Mouse (Mus musculus) neural tube, embryonic 15.5 days (tissue): ENCODE data around the gene Zfp13. TPM values are rescaled to one million over a fixed set of nuclear protein-coding genes. Genes with fewer than 3 reads are reported as not detected.

Source experiments
- ATAC-seq: fragments of 200-750 bp; cut with Nextera tagmentation; 2 replicates; pipeline ENCODE4 v1.8.0; 2017; ENCODE audit warnings: mild to moderate bottlenecking, moderate TSS enrichment, moderate library complexity; ENCODE audit not compliant: low FRiP score
- H3K27ac ChIP-seq: fragments of 300-500 bp; sonication (generic); replicated peaks from 2 replicates; pipeline ENCODE4 v1.5.1; 2015; ENCODE audit warnings: mild to moderate bottlenecking, inconsistent platforms
- H3K27me3 ChIP-seq: fragments of 300-500 bp; sonication (generic); replicated peaks from 2 replicates; pipeline ENCODE4 v1.6.1; 2015; ENCODE audit warnings: inconsistent platforms
- H3K36me3 ChIP-seq: fragments of 300-500 bp; sonication (generic); 2 replicates; pipeline ENCODE4 v1.6.1; 2015; ENCODE audit warnings: inconsistent platforms
- H3K4me1 ChIP-seq: fragments of 300-500 bp; sonication (generic); 2 replicates; pipeline ENCODE4 v1.6.1; 2015; ENCODE audit warnings: inconsistent platforms
- H3K4me2 ChIP-seq: fragments of 300-500 bp; sonication (generic); 2 replicates; pipeline ENCODE4 v1.6.1; 2015; ENCODE audit warnings: inconsistent platforms, mild to moderate bottlenecking, moderate library complexity
- H3K4me3 ChIP-seq: fragments of 300-500 bp; sonication (generic); replicated peaks from 2 replicates; pipeline ENCODE4 v1.5.1; 2015; ENCODE audit warnings: mild to moderate bottlenecking, inconsistent platforms
- H3K9ac ChIP-seq: fragments of 300-500 bp; sonication (generic); replicated peaks from 2 replicates; pipeline ENCODE4 v1.6.1; 2015; ENCODE audit warnings: mild to moderate bottlenecking, inconsistent platforms
- H3K9me3 ChIP-seq: fragments of 300-500 bp; sonication (generic); replicated peaks from 2 replicates; pipeline ENCODE4 v1.6.1; 2016; ENCODE audit warnings: inconsistent platforms
- WGBS: fragments of 180-500 bp; shearing (Covaris S2); methylation state at CpG from one replicate; pipeline ENCODE4 v1.1.7; 2015; ENCODE audit warnings: mixed read lengths; 5-methylcytosine and 5-hydroxymethylcytosine counted together
- polyA plus RNA-seq: library from polyadenylated mRNA; unstranded; fragments of >200 nt; fragmentation: Nextera tagmentation; extraction: Ambion mirVana; gene quantifications from 2 replicates; pipeline ENCODE4 v1.2.1, GENCODE M21; 2015

Zfp13 gene
- polyA plus RNA-seq, 1 experiment from 2014 or later, result 24.9 TPM

GRCm38 (mm10) chr17:23559767-23560166 lies 39.5 kb downstream of the Zfp13 start:
- Histone ChIP-seq H3K9me3 (no peaks in the 10 kb centered on the region), H3K4me1 (peaks cover 12% of the 10 kb centered on the region), H3K4me3 (no peak overlapping the region), H3K27me3 (no peaks in the 10 kb centered on the region), H3K27ac (no peak overlapping the region), H3K36me3 (peaks cover 61% of the 10 kb centered on the region), H3K9ac (no peak overlapping the region), H3K4me2 (no peak overlapping the region)
- ATAC-seq, result no peak
- 62% methylated on average over 11 of the region's 11 CpGs for WGBS

- peaks cover 54% of the 10 kb centered on the region for H3K36me3 ChIP-seq
- WGBS, result 85% methylated on average over 7 of the region's 7 CpGs
These were observed 43.9 kb downstream of the Zfp13 start for GRCm38 (mm10) chr17:23555243-23555916.

GRCm38 (mm10) chr17:23554321-23554720 lies 45.0 kb downstream of the Zfp13 start:
- Histone ChIP-seq H3K9ac (no peak overlapping the region), H3K4me2 (no peak overlapping the region), H3K27ac (no peak overlapping the region), H3K9me3 (no peaks in the 10 kb centered on the region), H3K36me3 (peaks cover 45% of the 10 kb centered on the region), H3K4me3 (no peak overlapping the region), H3K4me1 (peaks cover 18% of the 10 kb centered on the region), H3K27me3 (no peaks in the 10 kb centered on the region)
- ATAC-seq, result no peak

More at GRCm38 (mm10) chr17:23555243-23555916, 43.9 kb downstream of the Zfp13 start:
- Histone ChIP-seq H3K9me3 (no peaks in the 10 kb centered on the region), H3K9ac (no peak overlapping the region), H3K4me3 (no peak overlapping the region), H3K4me1 (peaks cover 12% of the 10 kb centered on the region), H3K27me3 (no peaks in the 10 kb centered on the region), H3K27ac (no peak overlapping the region), H3K4me2 (no peak overlapping the region)
- no peak for ATAC-seq

DNA sequence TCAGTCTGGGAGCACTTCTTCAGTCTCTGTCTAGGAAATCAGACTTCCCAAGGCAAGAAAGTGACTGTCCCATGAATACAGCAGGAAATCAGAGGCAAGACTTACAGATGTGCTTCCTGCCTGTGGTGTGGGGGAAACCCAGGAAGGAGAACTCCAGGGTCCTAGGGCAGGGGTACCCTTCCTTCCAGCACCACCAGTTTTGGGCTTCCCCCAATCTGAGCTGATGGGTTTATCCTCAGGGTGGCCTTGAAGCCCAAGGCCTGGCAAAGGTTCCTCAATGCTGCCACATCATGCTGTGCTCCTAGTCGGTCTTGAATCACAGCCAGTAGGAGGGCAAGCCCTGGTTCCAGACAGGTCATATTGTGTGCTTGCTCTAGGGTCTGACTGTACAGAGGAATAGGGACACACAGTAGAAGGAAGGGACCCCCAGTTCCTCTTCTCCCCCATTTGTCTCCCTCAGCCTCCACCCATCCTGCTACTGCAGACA lies 45.6 kb downstream of the Zfp13 start:
- H3K9me3 ChIP-seq, result no peaks in the 10 kb centered on the region
- H3K9ac ChIP-seq, result no peak overlapping the region
- no peak overlapping the region for H3K27ac ChIP-seq
- no peak overlapping the region for H3K4me2 ChIP-seq
- peaks cover 20% of the 10 kb centered on the region for H3K4me1 ChIP-seq
- H3K27me3 ChIP-seq, result no peaks in the 10 kb centered on the region
- H3K4me3 ChIP-seq, result no peak overlapping the region
- 80% methylated on average over 1 of the region's 1 CpGs for WGBS
- H3K36me3 ChIP-seq, result peaks cover 39% of the 10 kb centered on the region
- ATAC-seq, result no peak

DNA sequence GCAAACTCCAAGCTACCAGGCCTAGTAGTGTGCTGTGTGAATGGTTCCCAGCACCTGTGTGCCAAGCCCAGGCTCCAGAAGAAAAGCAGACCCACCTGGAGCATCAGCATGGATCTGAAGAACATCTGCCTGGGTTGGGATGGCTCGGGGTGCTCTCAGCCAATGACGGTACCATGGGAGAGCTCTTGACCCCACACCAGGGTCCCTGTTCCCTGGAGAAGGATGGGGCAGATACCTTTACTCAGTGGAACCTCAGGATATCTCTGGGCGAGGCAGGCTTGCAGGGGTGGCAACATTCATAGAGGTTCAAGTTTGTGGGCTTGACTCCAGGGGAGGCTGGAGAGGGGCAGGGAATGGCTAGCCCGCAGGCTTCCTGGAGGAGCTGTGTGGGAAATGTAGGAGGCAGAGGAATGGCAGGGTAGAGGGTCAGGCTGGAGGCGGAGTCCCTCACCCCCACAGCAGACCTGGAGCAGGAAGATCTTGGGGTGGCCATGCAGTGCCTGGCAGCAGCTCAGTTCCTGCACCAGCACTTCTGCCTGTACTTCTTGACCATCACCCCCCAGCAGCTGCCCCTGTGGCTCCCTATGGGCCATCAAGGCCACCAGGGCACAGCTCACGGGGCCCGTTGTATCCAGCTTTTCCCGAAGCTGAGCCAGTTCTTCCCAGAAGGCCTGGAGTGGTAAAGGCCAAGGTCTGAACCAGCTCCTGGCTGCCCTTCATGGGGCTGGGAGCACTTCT lies 46.2 kb downstream of the Zfp13 start:
- no peak overlapping the region for H3K4me2 ChIP-seq
- peaks cover 33% of the 10 kb centered on the region for H3K36me3 ChIP-seq
- peaks cover 20% of the 10 kb centered on the region for H3K4me1 ChIP-seq
- H3K27ac ChIP-seq, result no peak overlapping the region
- H3K4me3 ChIP-seq, result no peak overlapping the region
- H3K27me3 ChIP-seq, result no peaks in the 10 kb centered on the region
- no peak overlapping the region for H3K9ac ChIP-seq
- WGBS, result 92% methylated on average over 8 of the region's 8 CpGs
- no peaks in the 10 kb centered on the region for H3K9me3 ChIP-seq
- no peak for ATAC-seq

- WGBS, result 60% methylated on average over 5 of the region's 5 CpGs
- no peak overlapping the region for H3K9ac ChIP-seq
- no peaks in the 10 kb centered on the region for H3K27me3 ChIP-seq
- H3K4me2 ChIP-seq, result peak overlapping the region; percentile 71
- no peak overlapping the region for H3K27ac ChIP-seq
- peaks cover 22% of the 10 kb centered on the region for H3K36me3 ChIP-seq
- no peaks in the 10 kb centered on the region for H3K9me3 ChIP-seq
- peaks cover 20% of the 10 kb centered on the region for H3K4me1 ChIP-seq
- ATAC-seq, result no peak
- H3K4me3 ChIP-seq, result no peak overlapping the region
These were observed 47.3 kb downstream of the Zfp13 start for GRCm38 (mm10) chr17:23551963-23552362.

- H3K9ac ChIP-seq, result peak overlapping the region; percentile 53
- H3K9me3 ChIP-seq, result no peaks in the 10 kb centered on the region
- peak overlapping the region; percentile 71 for H3K4me2 ChIP-seq
- H3K4me1 ChIP-seq, result peaks cover 20% of the 10 kb centered on the region
- peaks cover 16% of the 10 kb centered on the region for H3K36me3 ChIP-seq
- peak overlapping the region; percentile 77 for H3K27ac ChIP-seq
- H3K27me3 ChIP-seq, result no peaks in the 10 kb centered on the region
- no peak for ATAC-seq
- H3K4me3 ChIP-seq, result peak overlapping the region; percentile 59
These were observed 47.9 kb downstream of the Zfp13 start for GRCm38 (mm10) chr17:23551416-23551815.

DNA sequence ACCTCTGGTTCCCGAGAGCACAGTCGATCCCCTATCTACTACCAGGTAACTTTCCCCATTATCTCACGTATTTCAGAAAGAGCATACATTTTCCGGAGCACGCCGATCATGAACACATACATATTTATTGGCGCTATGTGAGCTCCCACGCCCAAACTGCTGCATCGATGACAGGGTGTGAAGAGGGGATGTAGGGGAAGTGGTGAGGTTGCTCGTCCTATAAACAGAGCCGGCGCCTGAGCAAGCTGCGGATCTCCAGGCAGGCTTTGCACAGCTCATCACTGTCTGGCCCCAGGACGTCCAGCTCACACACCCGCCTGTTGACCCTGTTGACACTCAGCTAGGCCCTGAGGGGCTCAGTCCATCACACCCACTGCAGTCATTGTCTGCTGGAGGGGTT lies 48.4 kb downstream of the Zfp13 start:
- H3K27me3 ChIP-seq, result no peaks in the 10 kb centered on the region
- no peaks in the 10 kb centered on the region for H3K9me3 ChIP-seq
- H3K4me2 ChIP-seq, result peak overlapping the region; percentile 71
- peaks cover 11% of the 10 kb centered on the region; the same call in 1 of the 2 replicates for H3K36me3 ChIP-seq
- peaks cover 20% of the 10 kb centered on the region for H3K4me1 ChIP-seq
- peak overlapping the region; percentile 53 for H3K9ac ChIP-seq
- peak overlapping the region; percentile 77 for H3K27ac ChIP-seq
- H3K4me3 ChIP-seq, result peak overlapping the region; percentile 59
- ATAC-seq, result peak; percentile 21
- 0% methylated on average over 15 of the region's 15 CpGs for WGBS

DNA sequence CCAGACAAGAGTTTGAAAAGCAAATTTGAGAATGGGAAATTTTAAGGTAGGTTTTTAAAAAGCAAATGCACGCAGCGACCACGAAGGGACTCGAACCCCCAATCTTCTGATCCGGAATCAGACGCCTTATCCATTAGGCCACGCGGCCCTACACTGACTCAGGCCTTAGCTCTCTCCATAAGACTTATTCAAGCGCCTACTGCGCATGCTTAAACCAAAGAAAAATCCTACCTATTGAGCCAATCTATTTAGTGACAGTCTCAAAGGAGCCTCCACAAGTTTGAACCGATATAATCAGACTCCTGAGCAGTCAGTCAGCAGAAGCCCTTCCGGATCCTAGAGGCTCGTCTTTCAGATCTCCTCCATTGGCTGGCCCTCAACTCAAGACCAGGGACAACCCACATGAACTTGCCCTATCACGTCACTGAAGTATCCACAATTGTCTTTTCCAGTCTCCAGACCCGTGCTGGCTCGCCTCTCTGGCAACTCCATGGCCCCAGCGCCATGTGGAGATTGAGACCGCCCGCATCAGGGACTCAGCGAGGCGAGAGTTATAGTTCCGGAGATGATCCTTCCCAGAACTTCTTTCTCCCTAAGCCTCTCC lies 49.0 kb downstream of the Zfp13 start:
- Histone ChIP-seq H3K4me2 (peak overlapping the region; percentile 71), H3K27me3 (no peaks in the 10 kb centered on the region), H3K27ac (peak overlapping the region; percentile 77), H3K9me3 (no peaks in the 10 kb centered on the region), H3K4me3 (peak overlapping the region; percentile 59), H3K9ac (peak overlapping the region; percentile 53), H3K36me3 (peaks cover 7% of the 10 kb centered on the region; the same call in 1 of the 2 replicates), H3K4me1 (peaks cover 20% of the 10 kb centered on the region)
- WGBS, result under 1% methylated on average over 22 of the region's 22 CpGs
- peak; percentile 67 for ATAC-seq

DNA sequence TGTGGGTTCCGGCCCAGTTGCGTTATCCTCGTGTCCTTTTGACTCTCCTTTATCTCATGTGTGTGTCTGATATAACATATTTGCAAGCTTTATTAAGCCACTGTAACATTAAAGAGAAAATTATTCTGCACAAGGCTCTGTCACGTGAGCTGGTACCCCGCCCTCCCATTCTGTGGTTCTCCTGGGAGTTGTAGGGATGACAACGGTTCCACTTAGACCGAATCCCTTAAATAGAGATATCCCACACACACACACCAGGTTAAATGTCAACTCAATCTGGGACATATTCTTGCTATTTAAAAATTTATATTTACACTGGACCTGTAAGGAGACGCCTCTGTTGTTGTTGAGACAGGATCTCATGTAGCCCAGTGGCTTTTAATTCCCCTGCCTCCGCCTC lies 49.8 kb downstream of the Zfp13 start:
- WGBS, result 3% methylated on average over 9 of the region's 9 CpGs
- peak; percentile 14; the same call in 1 of the 2 replicates for ATAC-seq
- no peaks in the 10 kb centered on the region for H3K27me3 ChIP-seq
- peak overlapping the region; percentile 58 for H3K27ac ChIP-seq
- H3K4me1 ChIP-seq, result peaks cover 20% of the 10 kb centered on the region
- no peaks in the 10 kb centered on the region for H3K36me3 ChIP-seq
- no peaks in the 10 kb centered on the region for H3K9me3 ChIP-seq
- peak overlapping the region; percentile 71 for H3K4me2 ChIP-seq
- peak overlapping the region; percentile 42 for H3K9ac ChIP-seq
- H3K4me3 ChIP-seq, result peak overlapping the region; percentile 59

DNA sequence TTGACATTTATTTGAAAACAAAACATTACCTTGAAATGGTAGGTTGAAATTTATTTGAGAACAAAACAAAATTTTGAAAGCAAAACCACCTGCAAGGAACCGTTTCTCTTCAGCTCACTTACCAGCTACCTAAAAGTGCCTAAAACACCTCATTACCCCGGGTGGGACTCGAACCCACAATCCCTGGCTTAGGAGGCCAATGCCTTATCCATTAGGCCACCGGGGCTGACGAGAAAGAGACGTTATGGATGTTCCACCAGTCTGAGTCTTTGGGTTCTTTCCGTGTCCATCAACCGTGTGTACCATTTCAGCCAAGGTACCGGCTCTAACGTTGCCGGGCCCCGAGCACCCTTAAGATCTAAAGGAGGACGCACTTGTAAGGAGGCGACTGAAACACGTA lies 50.7 kb downstream of the Zfp13 start:
- H3K9me3 ChIP-seq, result no peaks in the 10 kb centered on the region
- H3K27me3 ChIP-seq, result 0 out of 2 replicates have a peak, but pooled peaks cover under 1% of the 10 kb centered on the region
- H3K27ac ChIP-seq, result peak overlapping the region; percentile 58
- peak; percentile 15; the same call in 1 of the 2 replicates for ATAC-seq
- no peaks in the 10 kb centered on the region for H3K36me3 ChIP-seq
- H3K4me1 ChIP-seq, result peaks cover 20% of the 10 kb centered on the region
- peak overlapping the region; percentile 42 for H3K9ac ChIP-seq
- WGBS, result 1% methylated on average over 15 of the region's 15 CpGs
- peak overlapping the region; percentile 71 for H3K4me2 ChIP-seq
- H3K4me3 ChIP-seq, result peak overlapping the region; percentile 59
